Mouse (Mus musculus): Measurements from ENCODE around the gene Gm14401. TPM values are rescaled to one million over a fixed set of nuclear protein-coding genes. Genes with fewer than 3 reads are reported as not detected.

The Gm14401 gene
- not detected in 2 replicates for polyA plus RNA-seq (2012; rRNA removed)

DNA sequence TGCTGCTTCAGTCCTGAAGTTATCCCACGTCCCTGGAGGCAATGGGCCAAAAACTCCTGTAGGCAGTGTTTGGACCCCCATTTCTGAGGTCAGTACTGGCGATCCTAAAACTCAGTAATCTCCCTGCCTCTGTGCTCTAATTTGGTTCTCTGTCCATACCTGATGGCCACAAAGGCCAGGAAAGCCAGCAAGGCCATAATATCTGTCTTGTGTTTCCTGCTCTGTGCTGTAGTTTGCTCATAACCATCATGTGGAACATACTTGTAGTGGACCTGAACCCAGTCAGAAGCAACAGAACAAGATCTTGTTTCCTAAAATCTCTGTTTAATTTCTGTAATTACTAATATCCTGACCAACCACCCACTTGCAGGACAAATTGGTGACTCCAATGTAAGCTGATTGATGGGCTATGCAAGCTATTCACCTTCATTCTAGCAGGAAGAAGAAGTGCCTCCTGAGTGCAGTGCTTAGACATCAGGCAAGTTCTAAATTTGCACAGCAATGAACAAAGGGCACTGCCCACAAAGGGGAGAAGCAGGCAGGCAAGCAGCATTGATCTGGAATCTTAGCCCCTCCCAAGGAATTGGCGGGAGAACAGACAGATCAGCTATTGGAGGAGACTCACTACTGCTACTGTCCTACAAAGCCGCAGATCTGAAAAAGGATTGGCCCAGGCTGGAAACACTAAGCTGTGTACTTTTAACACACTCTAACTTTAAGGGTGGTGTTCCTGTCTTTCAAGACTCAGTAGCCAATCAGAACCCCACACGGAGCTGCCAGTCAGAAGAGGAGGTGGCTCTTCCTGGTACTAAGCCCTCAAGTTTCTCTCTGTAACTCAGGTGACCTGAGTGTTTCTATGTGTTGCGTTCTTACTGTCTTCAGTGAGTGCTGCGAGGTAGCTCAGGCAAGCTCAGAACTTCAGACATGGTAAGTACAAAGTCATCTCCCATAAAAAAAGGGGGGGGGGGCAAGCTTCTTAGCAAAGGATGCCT, at the start of gene Gm14401:
Gm14401 (plus strand) TSS at position 889 of the 992 bp plus-strand sequence.

Other genes with a start within 250 kb of the Gm14401 start
- not detected in 2 replicates for gene Gm14408, start 243.2 kb upstream of the Gm14401 start, polyA plus RNA-seq (2012; rRNA removed)
- 2.8 and 3.2 TPM in 2 replicates for gene Gm14296, start 146.5 kb upstream of the Gm14401 start, polyA plus RNA-seq (2012; rRNA removed)
- 1.4 and 1.9 TPM in 2 replicates for gene Gm14419, start 73.4 kb upstream of the Gm14401 start, polyA plus RNA-seq (2012; rRNA removed)
- 3.8 and 4.4 TPM in 2 replicates for gene Gm14410, start 132.1 kb downstream of the Gm14401 start, polyA plus RNA-seq (2012; rRNA removed)
- not detected in 2 replicates for gene Gm14409, start 192.7 kb downstream of the Gm14401 start, polyA plus RNA-seq (2012; rRNA removed)
- 0.05 and 0.07 TPM in 2 replicates for gene Gm14412, start 250.0 kb downstream of the Gm14401 start, polyA plus RNA-seq (2012; rRNA removed)

Data from liver, embryonic 14 days (tissue).